Mouse (Mus musculus): ENCODE data around the gene Gli1. TPM values are rescaled to one million over a fixed set of nuclear protein-coding genes. Genes with fewer than 3 reads are reported as not detected.

Gene Gli1
- polyA plus RNA-seq, 1 experiment: 0.06 TPM

GRCm38 (mm10) chr10:127281316-127281715 lies 60.5 kb downstream of the Gli1 start:
- no peak for TF ChIP-seq GATA1 (IDR thresholded peaks at IDR 0.05; ENCODE audit: low read length)

Other genes with a start within 250 kb of the Gli1 start
- 104 and 109 TPM in 2 replicates for gene Os9, start 220.8 kb downstream of the Gli1 start, polyA plus RNA-seq (2012)
- 143 and 205 TPM in 2 replicates for gene B4galnt1, start 176.7 kb downstream of the Gli1 start, polyA plus RNA-seq (2012)
- gene Slc26a10, start 161.3 kb downstream of the Gli1 start, polyA plus RNA-seq (2012): 0.33 and 0.66 TPM in 2 replicates
- 61.8 and 77.7 TPM in 2 replicates for gene Arhgef25, start 151.9 kb downstream of the Gli1 start, polyA plus RNA-seq (2012)
- 129 and 155 TPM in 2 replicates for gene Dtx3, start 146.2 kb downstream of the Gli1 start, polyA plus RNA-seq (2012)
- 78.0 and 80.6 TPM in 2 replicates for gene Pip4k2c, start 130.4 kb downstream of the Gli1 start, polyA plus RNA-seq (2012)
- 0.23 and 0.32 TPM in 2 replicates for gene Kif5a, start 78.6 kb downstream of the Gli1 start, polyA plus RNA-seq (2012)
- gene Dctn2, start 75.6 kb downstream of the Gli1 start, polyA plus RNA-seq (2012): 172 and 175 TPM in 2 replicates
- gene Mbd6, start 53.0 kb downstream of the Gli1 start, polyA plus RNA-seq (2012): 225 and 300 TPM in 2 replicates
- gene Mars, start 30.2 kb downstream of the Gli1 start, polyA plus RNA-seq (2012): 81.9 and 143 TPM in 2 replicates
- 21.2 and 32.2 TPM in 2 replicates for gene Arhgap9, start 20.0 kb downstream of the Gli1 start, polyA plus RNA-seq (2012)
- not detected in 2 replicates for gene Inhbe, start 12.4 kb upstream of the Gli1 start, polyA plus RNA-seq (2012)
- gene Inhbc, start 28.5 kb upstream of the Gli1 start, polyA plus RNA-seq (2012): not detected in 2 replicates
- gene R3hdm2, start 38.4 kb upstream of the Gli1 start, polyA plus RNA-seq (2012): 79.9 and 87.4 TPM in 2 replicates
- gene Stac3, start 159.7 kb upstream of the Gli1 start, polyA plus RNA-seq (2012): 0.10 and 0.22 TPM in 2 replicates
- 530 and 621 TPM in 2 replicates for gene Ndufa4l2, start 173.0 kb upstream of the Gli1 start, polyA plus RNA-seq (2012)
- gene Shmt2, start 180.5 kb upstream of the Gli1 start, polyA plus RNA-seq (2012): 613 and 703 TPM in 2 replicates
- 0.25 and 0.33 TPM in 2 replicates for gene Nxph4, start 192.6 kb upstream of the Gli1 start, polyA plus RNA-seq (2012)

All from G1E-ER4 (cell line).